Mouse (Mus musculus) lung, adult 2 months (tissue): Measurements from ENCODE around the gene Lgals7. TPM values are rescaled to one million over a fixed set of nuclear protein-coding genes. Genes with fewer than 3 reads are reported as not detected.
A peak's percentile ranks its signal among the peaks of the same experiment; 100 is the strongest.
"Not testable (repeated sequence)": the region's sequence is repeated elsewhere in the genome, so short reads cannot be mapped to it uniquely, and the experiment has no call there.

Experiments
- DNase-seq: peaks from one replicate; pipeline ENCODE4 v3.0.0; 2022
- H3K4me1 ChIP-seq: fragments of 200-500 bp; 2 replicates; pipeline ENCODE4 v1.6.1; 2011; ENCODE audit warnings: low read length; ENCODE audit not compliant: control insufficient read depth, insufficient read depth
- H3K4me3 ChIP-seq: fragments of 200-500 bp; replicated peaks from 2 replicates; pipeline ENCODE3; 2011; ENCODE audit warnings: low read depth, mild to moderate bottlenecking, control low read depth, low read length; ENCODE audit errors: extremely low read depth
- CTCF ChIP-seq: fragments of 200-500 bp; IDR thresholded peaks from 2 replicates; pipeline ENCODE4 v1.5.1; 2011; ENCODE audit warnings: mild to moderate bottlenecking, low read length, control low read depth; ENCODE audit not compliant: insufficient read depth
- POLR2A ChIP-seq: fragments of 200-500 bp; IDR thresholded peaks from 2 replicates; pipeline ENCODE4 v1.6.1; 2011; ENCODE audit warnings: low read depth, mild to moderate bottlenecking, control low read depth, low read length, borderline replicate concordance; ENCODE audit errors: extremely low read depth
- WGBS: fragments of 180-500 bp; shearing (Covaris S2); methylation state at CpG from one replicate; pipeline ENCODE4 v1.1.7; 2018; 5-methylcytosine and 5-hydroxymethylcytosine counted together
- polyA plus RNA-seq: library from polyadenylated mRNA; depleted of rRNA; stranded (reverse); fragments of >200 nt; gene quantifications from 2 replicates; pipeline ENCODE4 v1.2.3, GENCODE M21; 2012

Gene Lgals7
- polyA plus RNA-seq, 1 experiment, result 314 TPM

- TF ChIP-seq CTCF, result peak; percentile 76
- WGBS, result 13% methylated on average over 23 of the region's 23 CpGs
These were observed 4.1 kb downstream of the Lgals7 start for GRCm38 (mm10) chr7:28867508-28868340.

GRCm38 (mm10) chr7:28870901-28871664, 7.4 kb downstream of the Lgals7 start:
- TF ChIP-seq CTCF, result no peak
- TF ChIP-seq POLR2A, result no peak
- no peak for DNase-seq
- H3K4me1 ChIP-seq, result no peaks in the 10 kb centered on the region; the same call in 1 of the 2 replicates
- H3K4me3 ChIP-seq, result no peak overlapping the region
- WGBS, result 77% methylated on average over 24 of the region's 24 CpGs

More at GRCm38 (mm10) chr7:28867508-28868340, 4.1 kb downstream of the Lgals7 start:
- H3K4me1 ChIP-seq, result not testable (repeated sequence)
- DNase-seq, result peak; percentile 81
- H3K4me3 ChIP-seq, result peak overlapping the region; percentile 37

- no peak for TF ChIP-seq CTCF
- TF ChIP-seq POLR2A, result no peak
- Histone ChIP-seq H3K4me1 (no peaks in the 10 kb centered on the region), H3K4me3 (no peak overlapping the region)
- no peak for DNase-seq
- WGBS, result 81% methylated on average over 2 of the region's 2 CpGs
These were observed 10.9 kb downstream of the Lgals7 start for GRCm38 (mm10) chr7:28874565-28874964.

- WGBS, result 72% methylated on average over 4 of the region's 4 CpGs
- no peak for DNase-seq
- Histone ChIP-seq H3K4me1 (no peaks in the 10 kb centered on the region), H3K4me3 (no peak overlapping the region)
- TF ChIP-seq CTCF (no peak), POLR2A (no peak)
These were observed 12.4 kb downstream of the Lgals7 start for GRCm38 (mm10) chr7:28876099-28876498.

- DNase-seq, result no peak
- WGBS, result 75% methylated on average over 7 of the region's 7 CpGs
- TF ChIP-seq POLR2A (no peak), CTCF (no peak)
- Histone ChIP-seq H3K4me3 (no peak overlapping the region), H3K4me1 (no peaks in the 10 kb centered on the region)
These were observed 13.5 kb downstream of the Lgals7 start for GRCm38 (mm10) chr7:28877155-28877554.

- WGBS, result 83% methylated on average over 4 of the region's 4 CpGs
- Histone ChIP-seq H3K4me1 (no peaks in the 10 kb centered on the region), H3K4me3 (no peak overlapping the region)
- no peak for DNase-seq
- no peak for TF ChIP-seq CTCF
- TF ChIP-seq POLR2A, result no peak
These were observed 14.2 kb downstream of the Lgals7 start for GRCm38 (mm10) chr7:28877856-28878255.

- WGBS, result 72% methylated on average over 7 of the region's 7 CpGs
- DNase-seq, result no peak
- no peaks in the 10 kb centered on the region for H3K4me1 ChIP-seq
- TF ChIP-seq CTCF (no peak), POLR2A (no peak)
- H3K4me3 ChIP-seq, result no peak overlapping the region
These were observed 16.0 kb downstream of the Lgals7 start for GRCm38 (mm10) chr7:28879606-28880005.

GRCm38 (mm10) chr7:28880554-28880953, 16.9 kb downstream of the Lgals7 start:
- no peak overlapping the region for H3K4me3 ChIP-seq
- 77% methylated on average over 10 of the region's 10 CpGs for WGBS
- H3K4me1 ChIP-seq, result no peaks in the 10 kb centered on the region
- TF ChIP-seq POLR2A (no peak), CTCF (no peak)
- DNase-seq, result no peak

GRCm38 (mm10) chr7:28881199-28881598, 17.5 kb downstream of the Lgals7 start, which contains the start of gene Capn12:
Capn12 (plus strand) TSS chr7:28881422.
- TF ChIP-seq POLR2A (no peak), CTCF (no peak)
- DNase-seq, result no peak
- H3K4me3 ChIP-seq, result no peak within 1 kb of the TSS
- H3K4me1 ChIP-seq, result no peaks in the 10 kb centered on the region
- 40% methylated on average over 13 of the region's 13 CpGs for WGBS
